35 mouse cellular contexts compared by ENCODE assay signal in the genomic region with DNA sequence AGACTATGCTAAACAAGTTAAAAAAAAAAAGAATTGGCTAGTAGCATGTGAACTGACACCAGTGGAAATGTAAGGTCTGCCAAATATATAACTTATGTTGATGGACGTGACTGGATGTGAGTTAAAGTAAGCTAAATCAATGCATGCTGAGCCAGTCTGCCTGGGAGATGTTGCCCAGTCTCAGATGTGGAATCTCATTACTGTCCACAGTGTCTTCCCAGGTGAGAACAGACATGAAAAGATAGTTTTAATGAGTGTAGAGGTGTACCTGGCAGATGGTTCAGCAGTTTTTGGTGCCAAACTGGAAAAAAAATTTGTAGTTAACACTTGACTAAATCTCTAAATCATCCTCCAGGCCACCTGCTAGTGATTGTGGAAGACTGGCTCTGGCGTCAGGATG.
DNase-seq lines count a peak whose midpoint lies in the region; ATAC-seq and TF ChIP-seq lines count a peak whose summit lies in the region.
"Had no signal": no experiment of that assay in that cellular context is flagged by ENCODE, and none has a peak within 500 bp of the region (broad histone marks: within the 10 kb centered on the region; RNA-seq: fewer than 3 reads in every experiment).

No protein-coding gene starts in this region.

- H3K27me3 ChIP-seq in midbrain, postnatal 0 days (ENCODE audit: insufficient read depth, low read length), result no peaks in the 10 kb centered on the region
- H3K27me3 ChIP-seq in midbrain, embryonic 11.5 days (ENCODE audit: control insufficient read depth, insufficient read depth, low read length), result no peaks in the 10 kb centered on the region
- H3K27me3 ChIP-seq: CH12.LX; embryonic facial prominence, embryonic 15.5 days; forebrain, embryonic 13.5 days; heart, embryonic 15.5 days; limb, embryonic 12.5 days; liver, embryonic 15.5 days; neural tube, embryonic 15.5 days had no signal

- H3K27ac ChIP-seq in midbrain, postnatal 0 days (ENCODE audit: low read depth, low read length), result no peak overlapping the region
- no peak overlapping the region for H3K27ac ChIP-seq in midbrain, embryonic 11.5 days (ENCODE audit: low read depth, low read length)
- H3K27ac ChIP-seq: embryonic facial prominence, embryonic 10.5 days; embryonic facial prominence, embryonic 15.5 days; forebrain, embryonic 13.5 days; heart, embryonic 10.5 days; heart, embryonic 15.5 days; layer of hippocampus, adult 2 months; left cerebral cortex, adult 2 months; limb, embryonic 12.5 days; liver, embryonic 15.5 days; neural tube, embryonic 15.5 days had no signal

- H3K4me3 ChIP-seq in midbrain, postnatal 0 days (ENCODE audit: low read depth, low read length), result no peak overlapping the region
- no peak overlapping the region for H3K4me3 ChIP-seq in midbrain, embryonic 11.5 days (ENCODE audit: low read depth, low read length)
- H3K4me3 ChIP-seq: embryonic facial prominence, embryonic 10.5 days; embryonic facial prominence, embryonic 15.5 days; forebrain, embryonic 13.5 days; heart, embryonic 10.5 days; heart, embryonic 15.5 days; layer of hippocampus, adult 2 months; left cerebral cortex, adult 2 months; limb, embryonic 12.5 days; liver, embryonic 15.5 days; neural tube, embryonic 15.5 days had no signal

- 0 out of 2 replicates have a peak, but pooled peaks have one; percentile 56 for ATAC-seq in midbrain, postnatal 0 days (ENCODE audit: low FRiP score)
- ATAC-seq in midbrain, embryonic 11.5 days (ENCODE audit: low FRiP score), result no peak
- ATAC-seq: activated CD4-positive, CD25-positive, alpha-beta regulatory T cell, adult 4 months; forebrain, embryonic 13.5 days; inflammation-experienced regulatory T-cells, adult 6 months had no signal

- WGBS in midbrain, postnatal 0 days, result 70% methylated on average over 2 of the region's 2 CpGs
- 80% methylated on average over 2 of the region's 2 CpGs for WGBS in midbrain, embryonic 11.5 days

- H3K9ac ChIP-seq in midbrain, postnatal 0 days (replicated peaks; ENCODE audit: low read length, poor library complexity, severe bottlenecking), result no peak overlapping the region
- H3K9ac ChIP-seq in midbrain, embryonic 11.5 days (ENCODE audit: low read length), result no peak overlapping the region
- H3K9ac ChIP-seq: embryonic facial prominence, embryonic 15.5 days; forebrain, embryonic 13.5 days; heart, embryonic 15.5 days; limb, embryonic 12.5 days; liver, embryonic 15.5 days; lung, embryonic 14.5 days; neural tube, embryonic 15.5 days had no signal

- H3K4me1 ChIP-seq in midbrain, postnatal 0 days (ENCODE audit: insufficient read depth, low read length), result no peaks in the 10 kb centered on the region
- H3K4me1 ChIP-seq in midbrain, embryonic 11.5 days (ENCODE audit: control insufficient read depth, insufficient read depth, low read length), result no peaks in the 10 kb centered on the region
- H3K4me1 ChIP-seq: embryonic facial prominence, embryonic 10.5 days; embryonic facial prominence, embryonic 15.5 days; forebrain, embryonic 13.5 days; heart, embryonic 10.5 days; heart, embryonic 15.5 days; limb, embryonic 12.5 days; liver, embryonic 15.5 days; neural tube, embryonic 15.5 days had no signal

- H3K4me2 ChIP-seq in midbrain, postnatal 0 days (ENCODE audit: low read depth, low read length, poor library complexity, severe bottlenecking), result no peak overlapping the region
- no peak overlapping the region for H3K4me2 ChIP-seq in midbrain, embryonic 11.5 days
- H3K4me2 ChIP-seq: embryonic facial prominence, embryonic 15.5 days; forebrain, embryonic 13.5 days; heart, embryonic 15.5 days; limb, embryonic 12.5 days; liver, embryonic 15.5 days; lung, embryonic 14.5 days; neural tube, embryonic 15.5 days had no signal

- no peaks in the 10 kb centered on the region for H3K9me3 ChIP-seq in midbrain, postnatal 0 days (ENCODE audit: low read length)
- H3K9me3 ChIP-seq in midbrain, embryonic 11.5 days (ENCODE audit: control insufficient read depth, low read length), result no peaks in the 10 kb centered on the region
- H3K9me3 ChIP-seq: embryonic facial prominence, embryonic 10.5 days; embryonic facial prominence, embryonic 15.5 days; forebrain, embryonic 13.5 days; heart, embryonic 10.5 days; heart, embryonic 15.5 days; limb, embryonic 12.5 days; liver, embryonic 15.5 days; neural tube, embryonic 15.5 days had no signal

- TF ChIP-seq CTCF in midbrain, postnatal 0 days (IDR thresholded peaks at IDR 0.05), result no peak

- no peaks in the 10 kb centered on the region for H3K36me3 ChIP-seq in midbrain, postnatal 0 days (ENCODE audit: insufficient read depth, low read length)
- no peaks in the 10 kb centered on the region for H3K36me3 ChIP-seq in midbrain, embryonic 11.5 days (ENCODE audit: control insufficient read depth, insufficient read depth, low read length)
- H3K36me3 ChIP-seq: embryonic facial prominence, embryonic 10.5 days; embryonic facial prominence, embryonic 15.5 days; heart, embryonic 10.5 days; heart, embryonic 15.5 days; limb, embryonic 12.5 days; liver, embryonic 15.5 days; neural tube, embryonic 15.5 days had no signal

- peak; percentile 26 to 28 for DNase-seq in cerebellum, postnatal 10 days
- DNase-seq in cerebellum, adult 9-10 months, result no peak
- DNase-seq in frontal cortex, adult 2 months (ENCODE audit: extremely low spot score in 1 of 2, low spot score in 1 of 2), result peak; percentile 1 to 7
- DNase-seq in frontal cortex, postnatal 25 days (ENCODE audit: low spot score in 2 of 2), result no peak
- peak; percentile 21 for DNase-seq in layer of hippocampus, adult 11-12 months (ENCODE audit: low spot score)
- no peak for DNase-seq in layer of hippocampus, postnatal 25 days (ENCODE audit: extremely low spot score in 1 of 2, low spot score in 1 of 2)
- peak; percentile 58 for DNase-seq in midbrain, postnatal 0 days (ENCODE audit: low spot score)
- no peak for DNase-seq in midbrain, embryonic 11.5 days (ENCODE audit: low spot score, missing footprints)
- DNase-seq: adrenal gland, adult 8-10 months; cerebellum, adult 11 months; cerebellum, adult 9-11 months; gastrocnemius, postnatal 25 days; heart, adult 11 months; heart, postnatal 36 days; kidney, adult 11 months; kidney, postnatal 25 days; lung, embryonic 14.5 days; lung, postnatal 14 days; retina, postnatal 1 day; spleen, adult 18-20 months; thymus, adult 18-20 months; thymus, postnatal 25 days had no signal

Comparison
In these comparisons a context has a peak if more than half of its experiments do, and no peak if none do; other contexts are left out.
1. DNase-seq: peak in cerebellum, postnatal 10 days (2 of 2), frontal cortex, adult 2 months (2 of 2), layer of hippocampus, adult 11-12 months (single experiment) and midbrain, postnatal 0 days (single experiment); none in cerebellum, adult 9-10 months (single experiment), frontal cortex, postnatal 25 days (0 of 2), layer of hippocampus, postnatal 25 days (0 of 2) and midbrain, embryonic 11.5 days (single experiment).